Mouse (Mus musculus) stomach, postnatal 0 days (tissue): ENCODE measurements around the gene Amotl2.

Experiments used
- CTCF ChIP-seq: IDR thresholded peaks from 2 replicates; pipeline ENCODE4 v1.5.1; 2016; ENCODE audit warnings: antibody characterized with exemption, low read depth, mild to moderate bottlenecking, moderate library complexity
- EP300 ChIP-seq: optimal IDR thresholded peaks from 2 replicates; pipeline ENCODE3; 2016; ENCODE audit warnings: antibody characterized with exemption

DNA sequence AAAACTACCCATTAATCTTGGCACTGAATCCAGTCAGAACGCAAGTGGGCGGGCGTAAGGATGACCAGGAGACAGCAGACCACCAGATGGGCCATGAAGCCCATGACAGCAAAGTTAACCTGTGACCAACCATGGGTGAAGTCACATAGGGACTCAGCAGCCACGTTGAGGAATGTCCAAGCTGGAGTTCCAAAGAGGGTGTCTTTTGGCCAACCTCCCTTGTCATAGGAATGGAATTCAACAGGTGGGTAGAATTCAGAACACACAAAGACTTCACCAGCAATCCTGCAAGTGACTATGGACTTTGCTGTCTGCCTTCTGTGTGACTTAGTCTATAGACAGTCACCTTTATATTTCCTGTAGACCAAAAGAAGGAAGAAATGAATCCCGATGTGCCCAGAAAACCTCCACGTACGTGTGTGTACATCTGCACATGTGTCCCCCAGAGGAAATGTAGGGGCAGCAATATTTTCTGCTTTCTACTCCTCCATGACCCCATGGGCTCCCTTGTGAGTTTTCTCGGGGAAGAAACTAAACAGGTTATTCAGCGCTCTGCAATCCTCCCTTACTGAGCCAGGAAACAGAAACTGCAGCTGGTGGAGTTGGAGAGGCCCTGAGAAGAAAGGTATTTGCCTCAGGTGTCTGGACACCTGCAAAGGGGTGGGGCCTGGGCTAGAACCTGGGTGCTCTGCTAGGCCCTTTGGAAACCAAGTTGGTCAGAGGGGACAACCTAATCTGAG, 17.7 kb downstream of the Amotl2 start:
- TF ChIP-seq EP300 (no peak), CTCF (no peak)
